Mouse (Mus musculus): Measurements from ENCODE around the gene Uts2r. TPM values are rescaled to one million over a fixed set of nuclear protein-coding genes. Genes with fewer than 3 reads are reported as not detected.
A peak's percentile ranks its signal among the peaks of the same experiment; 100 is the strongest.

Uts2r gene
- not detected for total RNA-seq (2021)
- long read RNA-seq, experiment 1 = 0 reads
- long read RNA-seq, experiment 2, partial matches to known transcripts = 0 of 1 reads
- long read RNA-seq, experiment 2, other reads (novel, unspliced or antisense) = 1 of 1 reads

- intact Hi-C loops (cut with DNase I) = no loop called here
- DNase-seq (ENCODE audit: low spot score in 2 of 2) = no peak
Measured at GRCm38 (mm10) chr11:121159971-121160370, at the start of gene Uts2r. Gene Uts2r (plus strand): TSS chr11:121160271.

- DNase-seq (ENCODE audit: low spot score in 2 of 2) = no peak
Measured at GRCm38 (mm10) chr11:121111051-121111450, 49.0 kb upstream of the Uts2r start.

GRCm38 (mm10) chr11:121111601-121112000, 48.5 kb upstream of the Uts2r start:
- intact Hi-C loops (cut with DNase I) = no loop called here
- no peak for DNase-seq (ENCODE audit: low spot score in 2 of 2)

More at GRCm38 (mm10) chr11:121111051-121111450, 49.0 kb upstream of the Uts2r start:
- intact Hi-C loops (cut with DNase I) = no loop called here

- no peak for DNase-seq (ENCODE audit: low spot score in 2 of 2)
- intact Hi-C loops (cut with DNase I) = no loop called here
Measured at GRCm38 (mm10) chr11:121112091-121112775, 47.8 kb upstream of the Uts2r start.

GRCm38 (mm10) chr11:121118106-121118505, 42.0 kb upstream of the Uts2r start:
- DNase-seq (ENCODE audit: low spot score in 2 of 2) = no peak
- intact Hi-C loops (cut with DNase I) = no loop called here

- intact Hi-C loops (cut with DNase I) = no loop called here
- no peak for DNase-seq (ENCODE audit: low spot score in 2 of 2)
Measured at GRCm38 (mm10) chr11:121118577-121118976, 41.5 kb upstream of the Uts2r start, which contains the start of gene Tex19.2. Gene Tex19.2 (minus strand): TSS chr11:121118677.

GRCm38 (mm10) chr11:121121151-121121550, 38.9 kb upstream of the Uts2r start:
- no peak for DNase-seq (ENCODE audit: low spot score in 2 of 2)
- intact Hi-C loops (cut with DNase I) = no loop called here

GRCm38 (mm10) chr11:121122024-121122670, 37.9 kb upstream of the Uts2r start:
- intact Hi-C loops (cut with DNase I) = no loop called here

GRCm38 (mm10) chr11:121123438-121123837, 36.6 kb upstream of the Uts2r start:
- DNase-seq (ENCODE audit: low spot score in 2 of 2) = peak in 1 of 2 experiments; percentile 15
- intact Hi-C loops (cut with DNase I) = no loop called here

More at GRCm38 (mm10) chr11:121122024-121122670, 37.9 kb upstream of the Uts2r start:
- DNase-seq (ENCODE audit: low spot score in 2 of 2) = no peak

GRCm38 (mm10) chr11:121125522-121126172, 34.4 kb upstream of the Uts2r start:
- no peak for DNase-seq (ENCODE audit: low spot score in 2 of 2)
- intact Hi-C loops (cut with DNase I) = no loop called here

- no peak for DNase-seq (ENCODE audit: low spot score in 2 of 2)
- intact Hi-C loops (cut with DNase I) = no loop called here
Measured at GRCm38 (mm10) chr11:121126395-121126794, 33.7 kb upstream of the Uts2r start.

- intact Hi-C loops (cut with DNase I) = no loop called here
- no peak for DNase-seq (ENCODE audit: low spot score in 2 of 2)
Measured at GRCm38 (mm10) chr11:121127441-121127840, 32.6 kb upstream of the Uts2r start.

- no peak for DNase-seq (ENCODE audit: low spot score in 2 of 2)
- intact Hi-C loops (cut with DNase I) = no loop called here
Measured at GRCm38 (mm10) chr11:121129616-121130015, 30.5 kb upstream of the Uts2r start.

GRCm38 (mm10) chr11:121134600-121134999, 25.5 kb upstream of the Uts2r start:
- no peak for DNase-seq (ENCODE audit: low spot score in 2 of 2)
- intact Hi-C loops (cut with DNase I) = no loop called here

GRCm38 (mm10) chr11:121137682-121138081, 22.4 kb upstream of the Uts2r start:
- intact Hi-C loops (cut with DNase I) = no loop called here
- DNase-seq (ENCODE audit: low spot score in 2 of 2) = no peak

- intact Hi-C loops (cut with DNase I) = no loop called here
- no peak for DNase-seq (ENCODE audit: low spot score in 2 of 2)
Measured at GRCm38 (mm10) chr11:121138732-121139131, 21.3 kb upstream of the Uts2r start.

GRCm38 (mm10) chr11:121143325-121144015, 16.6 kb upstream of the Uts2r start:
- intact Hi-C loops (cut with DNase I) = no loop called here
- DNase-seq (ENCODE audit: low spot score in 2 of 2) = no peak

GRCm38 (mm10) chr11:121145865-121146264, 14.2 kb upstream of the Uts2r start, which contains the start of gene Tex19.1:
Gene Tex19.1 (plus strand): TSS chr11:121146143.
- intact Hi-C loops (cut with DNase I) = no loop called here
- no peak for DNase-seq (ENCODE audit: low spot score in 2 of 2)

- no peak for DNase-seq (ENCODE audit: low spot score in 2 of 2)
- intact Hi-C loops (cut with DNase I) = no loop called here
Measured at GRCm38 (mm10) chr11:121148193-121148592, 11.9 kb upstream of the Uts2r start.

- DNase-seq (ENCODE audit: low spot score in 2 of 2) = no peak
- intact Hi-C loops (cut with DNase I) = no loop called here
Measured at GRCm38 (mm10) chr11:121154203-121154602, 5.9 kb upstream of the Uts2r start.

Data from left cerebral cortex, postnatal 14 days (tissue).